Mouse (Mus musculus) large intestine, adult 2 months (tissue): ENCODE data around the gene E2f6. TPM values are rescaled to one million over a fixed set of nuclear protein-coding genes. Genes with fewer than 3 reads are reported as not detected.

Source experiments
- DNase-seq: peaks from one replicate; pipeline ENCODE4 v3.0.0-alpha.2; 2012; ENCODE audit warnings: low read depth, low spot score
- WGBS: fragments of 180-500 bp; shearing (Covaris S2); methylation state at CpG from one replicate; pipeline ENCODE4 v1.1.7; 2018; 5-methylcytosine and 5-hydroxymethylcytosine counted together
- polyA plus RNA-seq: library from polyadenylated mRNA; depleted of rRNA; stranded (reverse); fragments of >200 nt; gene quantifications from 2 replicates; pipeline ENCODE4 v1.2.3, GENCODE M21; 2012

E2f6 gene
- polyA plus RNA-seq, 1 experiment = 9.5 TPM

DNA sequence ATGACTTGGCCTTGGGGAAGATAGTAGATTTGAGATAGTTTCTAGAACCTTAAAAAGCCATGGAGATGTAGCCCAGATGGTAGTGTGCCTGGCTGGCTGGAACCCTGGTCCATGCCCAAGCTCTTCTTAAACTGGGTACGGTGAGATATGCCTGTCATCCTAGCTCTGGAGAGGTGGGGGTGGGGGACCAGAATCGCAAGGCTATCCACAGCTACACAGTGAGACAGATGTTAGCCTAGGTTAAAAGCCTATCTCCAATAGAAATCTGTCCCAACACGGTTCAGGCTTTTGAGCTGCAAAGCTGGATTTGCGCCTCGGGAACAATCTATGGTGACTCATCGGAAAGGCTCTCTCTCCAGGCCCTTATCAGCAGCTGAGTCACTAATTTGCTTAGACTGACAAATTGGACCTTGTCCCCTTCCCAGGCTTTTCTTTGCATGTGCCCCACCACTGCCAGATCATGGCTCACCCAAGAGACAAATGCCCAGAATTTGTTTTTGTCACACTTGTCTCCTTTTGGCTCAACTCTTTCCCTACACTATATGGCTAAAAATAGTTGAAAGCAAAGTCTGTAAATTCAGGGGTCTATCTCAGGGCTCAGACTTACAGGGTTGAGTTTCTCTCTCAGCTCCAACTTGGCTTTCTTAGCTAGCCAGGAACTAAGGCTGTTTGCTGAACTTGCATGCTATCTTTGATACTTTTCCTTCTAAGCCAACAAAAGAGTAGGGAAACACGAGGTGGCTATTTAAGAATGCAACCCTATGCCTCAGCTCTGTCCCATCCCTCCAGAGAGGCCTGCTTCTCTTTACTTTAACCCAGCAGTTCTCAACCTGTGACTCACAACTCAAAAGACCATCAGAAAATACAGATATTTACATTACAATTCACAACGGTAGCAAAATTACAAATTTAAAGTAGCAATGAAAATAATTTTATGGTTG lies 30.3 kb downstream of the E2f6 start:
- DNase-seq = peak; percentile 79
- WGBS = 19% methylated on average over 8 of the region's 8 CpGs

DNA sequence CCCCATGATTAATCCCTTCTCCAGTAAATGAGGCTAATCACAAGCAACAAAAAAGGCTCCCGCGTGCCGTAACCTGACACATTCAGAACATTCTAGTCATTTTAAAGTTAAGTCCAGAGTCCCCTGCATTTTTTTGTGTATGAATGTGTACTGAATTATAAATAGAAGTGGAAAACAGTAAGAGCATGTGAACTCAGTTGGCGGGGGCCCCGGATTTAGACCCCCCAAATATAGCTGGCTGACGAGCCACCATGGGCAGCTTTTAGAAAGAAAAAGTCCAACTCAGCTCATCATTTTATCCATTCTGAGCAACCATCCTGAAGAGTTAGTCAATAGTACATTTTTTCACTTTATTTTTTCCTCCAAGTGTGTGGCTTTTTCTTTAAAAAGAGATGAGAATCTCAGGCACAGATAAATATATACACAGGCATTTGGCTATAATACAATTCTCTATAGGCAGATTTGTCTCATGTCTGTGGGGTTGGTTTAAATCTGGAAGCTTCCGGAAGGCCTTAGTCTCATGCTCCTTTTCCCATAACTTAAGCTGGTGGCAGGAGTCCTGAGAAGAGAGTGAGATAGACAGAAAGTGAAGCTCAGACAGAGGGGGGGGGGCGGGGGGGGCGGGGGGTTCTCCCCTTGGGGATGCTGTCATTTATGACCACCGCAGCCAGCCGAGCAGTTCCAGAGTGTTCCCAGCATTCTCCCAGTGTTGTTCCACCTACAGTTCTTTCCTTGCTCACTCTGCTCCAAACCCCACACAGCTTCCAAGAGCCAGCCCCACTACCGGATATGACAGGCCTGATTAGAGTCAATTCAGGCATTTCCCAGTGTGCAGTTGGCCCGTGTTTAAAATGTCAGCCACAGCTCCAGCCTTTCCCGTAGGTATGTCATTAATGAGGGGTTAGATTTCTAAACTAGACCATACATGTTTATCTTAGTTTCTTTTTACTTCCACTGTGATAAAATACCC lies 34.1 kb downstream of the E2f6 start:
- 59% methylated on average over 14 of the region's 14 CpGs for WGBS
- no peak for DNase-seq

DNA sequence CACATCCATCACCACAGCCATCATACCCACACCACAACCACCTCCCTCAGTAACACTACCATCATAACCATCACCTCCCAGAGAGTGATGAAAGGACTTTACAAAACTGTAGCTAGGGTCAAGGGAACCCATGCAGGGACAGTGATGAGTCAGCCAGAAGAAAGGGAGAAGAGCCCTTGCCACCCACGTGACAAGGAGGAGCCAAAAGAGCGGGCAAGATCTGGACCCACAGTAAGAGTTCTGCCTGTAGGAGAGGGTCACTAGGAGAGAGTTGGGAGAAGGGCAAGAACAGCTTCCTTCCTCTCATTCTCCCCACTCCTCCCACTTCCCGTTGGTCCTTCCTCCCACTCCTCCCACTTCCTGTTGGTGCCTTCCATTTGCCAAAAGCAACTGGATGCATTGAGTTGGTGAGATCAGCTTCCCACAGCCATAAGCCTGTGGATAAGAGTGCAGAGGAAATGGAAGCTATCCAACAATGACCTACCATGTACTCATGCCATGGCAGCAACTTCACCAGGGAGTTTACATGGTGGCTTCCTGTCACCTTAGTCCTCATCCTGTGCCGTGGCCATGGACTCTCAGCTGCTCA lies 36.5 kb downstream of the E2f6 start:
- WGBS = 81% methylated on average over 4 of the region's 4 CpGs
- no peak for DNase-seq

DNA sequence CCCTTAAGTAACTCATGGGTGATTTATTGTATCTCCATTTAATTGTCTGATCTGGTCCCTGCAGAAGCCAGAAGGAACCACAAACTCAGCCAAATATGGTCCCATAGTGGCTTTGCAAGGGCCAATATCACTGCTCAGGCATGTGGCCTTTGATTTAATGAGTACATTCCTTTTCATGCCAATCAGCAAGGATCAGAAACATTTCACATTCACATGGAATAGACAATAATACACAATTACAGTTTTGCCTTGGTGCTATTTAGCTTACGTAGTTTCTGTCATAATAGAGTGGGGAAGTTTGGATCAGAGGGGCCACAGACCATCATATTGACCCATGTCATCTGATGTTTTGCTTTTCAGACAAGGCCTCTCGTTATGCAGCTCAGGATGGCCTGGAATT lies 37.7 kb downstream of the E2f6 start:
- DNase-seq = no peak
- 88% methylated on average over 2 of the region's 2 CpGs for WGBS

DNA sequence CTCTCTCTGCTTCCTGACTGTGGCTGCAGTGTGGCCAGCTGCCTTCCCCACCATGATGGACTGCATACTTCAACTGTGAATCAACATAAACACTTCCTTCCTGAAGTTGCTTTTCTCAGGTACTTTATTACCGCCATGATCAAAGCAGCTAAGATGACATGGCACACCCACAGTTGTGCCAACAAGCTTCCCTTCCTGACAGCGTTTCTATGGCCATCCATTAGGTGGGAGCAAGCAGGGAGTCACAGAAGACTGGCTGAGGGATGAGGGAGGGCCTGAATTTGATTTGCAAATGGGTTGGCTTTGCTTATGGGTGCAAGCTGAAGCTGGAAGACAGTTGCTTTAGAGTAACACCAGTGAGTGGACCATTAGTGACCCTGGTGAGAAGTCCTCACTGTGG lies 39.1 kb downstream of the E2f6 start:
- WGBS = 29% methylated on average over 2 of the region's 2 CpGs
- DNase-seq = no peak

DNA sequence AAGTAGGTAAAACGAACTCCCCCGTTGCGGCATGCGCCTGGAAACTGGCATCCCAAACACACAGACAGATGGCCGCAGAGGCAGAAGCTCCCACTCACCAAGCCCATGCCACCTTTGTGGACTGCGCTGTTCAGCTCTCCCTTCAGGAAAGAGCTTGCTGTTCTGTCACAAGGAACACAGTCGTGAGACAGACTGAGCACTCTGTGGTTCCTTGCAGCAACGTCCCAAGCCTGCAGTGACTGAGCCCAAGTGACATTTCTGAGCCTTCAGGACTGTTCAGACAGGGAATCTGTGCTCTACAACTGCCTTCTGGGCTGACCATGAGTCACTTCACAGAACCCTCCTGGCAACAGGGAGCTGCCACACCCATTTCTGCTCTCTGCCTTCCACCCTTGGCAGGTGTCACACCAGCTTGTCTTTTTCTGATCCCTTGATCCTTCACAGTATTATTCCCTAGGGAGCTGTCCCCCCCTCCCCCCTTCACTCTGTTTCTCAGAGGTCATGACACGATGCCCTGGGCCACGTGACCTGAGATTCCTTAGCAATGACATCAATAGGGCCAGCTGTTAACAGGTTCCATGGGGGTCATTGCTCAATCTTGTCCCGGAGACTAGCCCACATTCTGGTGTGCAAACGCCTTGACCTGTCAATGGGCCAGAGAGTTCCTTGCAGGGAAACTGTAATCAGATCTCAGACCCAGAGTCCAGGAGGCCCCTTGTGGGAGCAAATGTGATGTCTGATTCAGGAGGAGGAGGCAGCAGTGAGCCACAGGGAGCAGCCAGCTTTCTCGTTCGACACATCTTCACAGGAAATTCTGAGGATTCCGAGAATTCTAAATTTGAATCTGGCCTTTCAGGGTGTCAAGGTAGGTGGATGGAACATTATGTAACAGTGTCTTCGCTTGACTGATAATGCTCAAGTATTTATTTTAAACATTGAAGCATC lies 39.9 kb downstream of the E2f6 start:
- no peak for DNase-seq

DNA sequence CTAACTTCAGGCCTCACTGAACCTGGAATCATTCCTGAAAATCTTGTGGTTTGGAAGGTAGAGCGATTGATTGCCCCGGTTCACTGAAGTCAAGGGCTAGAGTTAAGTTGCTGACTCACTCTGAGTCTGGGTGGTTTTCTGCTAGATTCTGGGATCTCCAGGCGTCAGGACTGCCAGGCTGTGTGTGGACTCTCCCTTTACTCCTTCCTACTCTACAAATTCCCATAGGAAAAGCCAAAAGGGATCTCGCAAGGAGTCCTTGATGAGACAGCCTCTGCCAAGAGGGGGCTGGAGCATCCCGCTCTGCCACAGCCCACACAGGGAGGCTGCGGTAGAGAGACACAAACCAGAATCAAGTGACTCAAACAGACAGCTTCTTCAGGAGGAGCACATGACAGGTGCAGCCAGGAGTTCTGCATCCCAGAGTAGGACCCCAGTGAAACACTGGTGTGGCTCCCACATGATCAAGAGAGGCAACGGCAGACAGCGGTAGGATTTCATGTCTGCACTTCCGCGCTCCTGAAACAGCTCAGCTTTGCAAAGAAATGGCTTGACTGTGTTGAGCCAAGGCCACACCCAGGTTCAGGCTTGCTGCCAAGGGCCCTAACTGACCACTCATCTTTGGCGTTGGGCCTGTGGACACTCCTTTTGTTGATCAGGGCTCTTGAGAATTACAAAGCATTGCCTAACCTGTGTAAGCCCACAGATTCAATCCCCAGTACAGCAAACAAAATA lies 42.8 kb downstream of the E2f6 start:
- 22% methylated on average over 11 of the region's 11 CpGs for WGBS
- DNase-seq = no peak

More for the DNA sequence above, 39.9 kb downstream of the E2f6 start:
- WGBS = 47% methylated on average over 16 of the region's 16 CpGs

DNA sequence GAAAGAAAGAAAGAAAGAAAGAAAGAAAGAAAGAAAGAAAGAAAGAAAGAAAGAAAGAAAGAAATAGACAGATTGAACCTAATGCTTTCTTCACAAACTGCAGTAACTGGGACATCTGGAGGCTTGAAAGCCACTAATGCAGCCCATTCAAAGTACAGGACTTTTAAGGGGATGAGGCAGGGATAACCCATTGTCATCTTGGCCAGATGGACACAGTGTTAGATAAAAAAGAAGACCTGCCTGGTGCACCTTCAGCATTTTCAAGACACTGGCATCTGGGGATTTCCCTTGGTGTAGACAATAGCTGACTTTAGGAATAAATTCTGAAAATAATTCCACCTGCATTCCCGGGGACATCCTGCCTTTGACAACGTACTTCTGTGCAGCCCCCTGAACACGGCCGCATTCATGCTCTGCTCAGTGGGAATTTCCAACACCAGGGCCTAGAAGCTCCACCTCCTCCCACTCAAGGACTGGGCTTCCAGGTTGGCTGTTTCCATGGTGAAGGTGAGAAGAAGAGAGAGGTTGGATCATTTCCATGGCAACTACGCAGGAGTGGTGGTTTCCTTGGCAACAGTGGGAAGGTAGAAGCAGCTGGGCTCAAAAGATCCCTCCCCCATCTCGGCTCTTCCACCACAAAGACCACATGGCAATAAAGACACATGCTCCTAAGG lies 45.0 kb downstream of the E2f6 start:
- 84% methylated on average over 6 of the region's 6 CpGs for WGBS
- DNase-seq = no peak

DNA sequence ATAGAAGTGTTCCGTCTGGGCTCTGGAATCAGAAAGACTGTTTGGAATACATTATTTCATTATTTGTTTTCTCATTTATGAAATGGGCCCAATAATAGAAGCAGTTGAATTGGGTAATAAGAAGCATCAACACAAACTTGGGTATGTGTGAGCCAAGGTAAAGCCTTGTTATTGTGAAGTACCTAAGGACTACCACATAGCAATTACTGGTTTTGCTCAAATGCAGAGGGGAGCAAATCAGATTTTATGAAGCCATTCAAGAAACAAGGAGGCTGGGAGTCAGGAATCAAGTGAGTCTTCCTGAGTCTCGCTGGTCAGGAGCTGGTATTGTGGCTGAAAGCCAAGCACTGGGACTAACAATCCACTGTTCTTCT lies 45.5 kb downstream of the E2f6 start:
- no peak for DNase-seq
- WGBS = 84% methylated on average over 2 of the region's 2 CpGs

DNA sequence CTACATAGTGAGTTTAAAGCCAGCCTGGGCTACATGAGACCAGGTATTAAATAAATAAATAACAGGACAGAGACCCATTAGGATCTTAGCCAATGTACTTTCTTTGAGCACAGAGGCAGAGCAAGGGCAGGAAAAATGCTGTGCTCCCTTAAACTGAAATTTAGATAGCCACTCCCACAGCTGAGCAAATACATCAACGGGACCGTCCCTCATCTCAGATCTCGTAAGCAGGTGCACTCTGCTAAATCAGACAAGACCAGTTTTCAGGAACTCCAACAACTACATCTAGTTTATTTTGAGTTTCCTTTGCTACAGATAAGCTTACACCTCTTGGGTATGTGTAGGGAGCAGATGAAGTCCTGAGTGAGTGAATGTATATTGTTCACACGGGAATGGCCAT lies 47.3 kb downstream of the E2f6 start:
- 32% methylated on average over 4 of the region's 4 CpGs for WGBS
- no peak for DNase-seq

DNA sequence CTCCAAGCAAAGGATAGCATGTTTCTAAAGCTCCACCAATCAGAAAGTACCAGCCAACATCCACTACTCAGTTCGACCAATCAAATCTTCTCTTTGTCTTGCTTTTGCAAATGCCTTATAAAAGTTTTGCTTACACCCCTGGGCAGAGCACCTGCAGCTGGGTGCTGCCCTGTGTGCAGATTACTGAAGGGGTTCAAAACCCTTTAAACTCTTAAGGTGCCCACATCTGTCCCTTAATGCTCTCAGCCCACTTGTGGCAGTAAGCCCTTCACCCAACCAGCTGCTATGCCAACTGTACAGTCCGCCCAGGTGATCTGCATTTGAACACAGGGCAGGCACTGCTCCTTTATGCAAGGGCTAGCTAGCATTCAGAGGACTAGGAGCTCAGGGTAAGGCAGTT lies 49.0 kb downstream of the E2f6 start:
- WGBS = 87% methylated on average over 2 of the region's 2 CpGs
- no peak for DNase-seq

DNA sequence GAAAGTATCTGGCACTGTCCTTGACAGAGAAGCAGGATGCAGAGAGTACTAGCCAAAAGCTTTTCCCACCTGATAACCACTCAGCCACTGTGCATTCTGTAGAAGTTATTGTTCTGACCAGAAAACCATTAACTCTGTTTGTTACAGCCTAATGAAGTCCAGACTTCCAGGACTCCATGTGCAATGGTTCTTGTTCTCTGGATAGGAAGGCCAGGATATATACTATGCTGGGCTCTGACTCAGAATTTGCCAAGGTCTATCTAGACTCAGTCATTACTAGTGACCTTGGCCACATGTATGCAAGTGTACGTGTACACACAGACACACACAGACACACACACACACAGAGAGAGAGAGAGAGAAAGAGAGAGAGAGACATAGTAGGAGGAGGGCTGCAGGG lies 49.8 kb downstream of the E2f6 start:
- 75% methylated on average over 1 of the region's 1 CpGs for WGBS

DNA sequence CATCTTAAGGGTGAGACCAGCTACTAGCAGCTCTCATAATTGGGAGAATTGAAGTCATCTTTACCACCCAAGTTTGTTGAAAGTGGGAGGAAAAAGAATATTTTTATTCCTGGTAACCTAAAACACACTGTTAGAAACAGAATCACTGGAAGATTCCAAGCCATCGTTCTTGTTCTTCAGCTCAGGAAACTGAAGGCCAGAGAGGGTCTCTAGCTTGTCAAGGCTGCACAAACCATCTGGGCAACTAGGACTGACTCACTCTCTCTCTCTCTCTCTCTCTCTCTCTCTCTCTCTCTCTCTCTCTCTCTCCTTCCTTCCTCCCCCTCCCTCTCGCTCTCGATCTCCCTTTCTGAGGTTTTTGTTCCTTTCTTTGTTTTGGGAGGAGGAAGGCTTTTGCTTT lies 50.2 kb downstream of the E2f6 start:
- 59% methylated on average over 3 of the region's 3 CpGs for WGBS

More for the DNA sequence above, 49.8 kb downstream of the E2f6 start:
- no peak for DNase-seq

DNA sequence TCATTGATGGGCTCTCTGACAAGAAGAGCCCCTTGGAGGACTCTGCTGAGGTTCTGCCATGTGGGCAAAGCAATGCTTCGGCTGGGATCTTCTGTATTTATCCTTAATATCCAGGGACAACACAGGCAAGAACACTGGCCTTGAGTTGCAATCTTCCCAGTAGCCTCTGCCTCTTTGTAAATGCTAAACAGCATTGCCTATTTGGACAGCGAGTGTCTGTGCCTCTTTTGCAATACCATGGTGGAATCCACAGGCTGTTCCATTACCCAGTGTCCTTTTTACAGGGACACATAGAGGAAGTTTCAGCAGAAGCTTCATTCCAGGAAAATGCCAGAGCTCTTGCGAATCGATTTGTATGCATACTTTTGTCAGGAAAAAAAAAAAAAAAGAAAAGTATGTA lies 53.7 kb downstream of the E2f6 start:
- DNase-seq = no peak
- 75% methylated on average over 4 of the region's 4 CpGs for WGBS

More for the DNA sequence above, 50.2 kb downstream of the E2f6 start:
- no peak for DNase-seq

DNA sequence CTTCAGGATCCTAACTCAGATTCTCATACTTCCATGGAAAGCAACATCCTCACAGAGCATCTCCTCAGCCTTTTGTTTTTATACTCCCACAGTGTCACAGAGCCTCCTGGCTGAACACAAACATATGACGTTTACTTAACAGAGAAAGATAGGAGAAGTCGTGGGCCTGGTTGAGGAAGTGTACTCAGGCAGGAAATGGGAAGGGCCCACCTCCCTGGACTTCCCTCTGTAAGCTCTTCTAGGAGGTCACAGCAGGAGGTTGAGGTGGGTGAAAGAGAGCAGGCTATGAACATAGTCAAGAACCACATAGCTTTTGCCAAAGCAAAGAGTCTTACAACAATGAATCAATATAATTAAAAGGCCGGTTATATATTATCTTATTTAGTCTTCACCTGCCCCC lies 55.1 kb downstream of the E2f6 start:
- DNase-seq = no peak
- WGBS = 22% methylated on average over 3 of the region's 3 CpGs

DNA sequence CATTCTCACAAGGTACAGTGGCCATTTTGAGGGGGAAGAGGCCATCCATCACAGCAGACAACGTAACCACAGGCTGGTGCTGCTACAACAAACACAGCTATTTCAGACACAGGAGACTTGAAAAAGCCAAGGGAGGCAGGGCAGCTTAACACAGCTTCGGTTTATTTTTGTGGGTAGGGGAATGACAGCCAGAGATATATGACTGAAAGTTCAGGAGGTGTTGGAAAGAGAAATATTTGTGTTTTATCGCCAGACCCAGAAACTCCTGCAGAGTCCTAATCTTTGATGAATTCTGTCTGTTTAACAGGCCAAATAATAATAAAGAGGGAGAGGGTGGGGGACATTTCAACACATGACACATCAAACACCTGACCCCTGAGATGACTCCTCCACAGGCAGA lies 55.7 kb downstream of the E2f6 start:
- 57% methylated on average over 3 of the region's 3 CpGs for WGBS
- DNase-seq = no peak

DNA sequence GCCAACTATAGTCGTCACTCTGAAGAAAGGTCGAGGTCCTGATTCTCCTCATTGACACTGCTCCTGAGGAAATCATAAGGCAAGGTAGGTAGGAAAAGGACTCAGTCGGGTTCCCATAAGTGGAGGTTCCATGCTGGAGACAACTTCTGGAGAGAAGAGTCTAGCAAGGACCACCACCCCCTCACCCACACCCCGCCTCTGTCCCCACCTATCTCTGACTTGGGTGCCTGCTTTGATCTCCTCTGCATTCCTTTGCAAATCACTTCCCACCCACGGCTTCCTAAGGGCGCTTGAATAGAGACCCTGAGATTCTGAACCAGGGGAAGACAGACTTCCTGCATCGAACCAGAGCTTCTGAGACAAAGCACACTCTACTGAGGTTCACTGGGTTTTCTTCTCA lies 56.5 kb downstream of the E2f6 start:
- no peak for DNase-seq
- WGBS = 89% methylated on average over 7 of the region's 7 CpGs

DNA sequence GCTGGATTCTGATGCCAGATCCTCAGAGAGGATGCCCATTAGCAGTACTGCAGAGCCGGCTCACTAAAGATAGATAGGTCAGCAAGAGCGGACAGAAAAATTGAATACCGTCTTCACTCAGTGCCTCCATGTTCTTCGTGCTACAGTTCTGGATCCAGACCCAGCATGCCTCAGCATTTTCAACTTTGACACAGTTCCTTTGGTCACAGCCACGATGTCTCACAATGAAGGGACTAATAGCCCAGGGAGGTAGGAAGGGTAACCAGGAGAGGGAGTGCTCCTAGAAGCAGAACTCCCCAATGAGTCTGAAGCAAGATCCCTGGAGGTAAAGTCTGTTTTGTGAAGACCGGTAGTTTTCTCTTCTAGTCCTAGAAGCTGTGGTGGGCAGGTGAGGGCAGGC lies 57.9 kb downstream of the E2f6 start:
- WGBS = 84% methylated on average over 6 of the region's 6 CpGs
- no peak for DNase-seq
